Mouse (Mus musculus): ENCODE results near the gene Stxbp6. TPM values are rescaled to one million over a fixed set of nuclear protein-coding genes. Genes with fewer than 3 reads are reported as not detected.

Gene Stxbp6
- polyA plus RNA-seq (2015; fragmentation: Nextera tagmentation; extraction: Ambion mirVana) = 14.4 and 16.7 TPM in 2 replicates

GRCm38 (mm10) chr12:45074611-45075342, at the start of gene Stxbp6:
Gene Stxbp6 (minus strand): TSS chr12:45074709.

